Mouse (Mus musculus): ENCODE data around the gene Vpreb3. TPM values are rescaled to one million over a fixed set of nuclear protein-coding genes. Genes with fewer than 3 reads are reported as not detected.

The Vpreb3 gene
- total and polyA plus RNA-seq, 2 experiments from 2014 or later: 0.22 to 1.3 TPM

- TF ChIP-seq CTCF (IDR thresholded peaks at IDR 0.05; ENCODE audit: low read depth) (no peak), EP300 (IDR thresholded peaks at IDR 0.05; ENCODE audit: low read depth) (no peak)
- peak overlapping the region; percentile 60 for H3K4me3 ChIP-seq (ENCODE audit: low read depth, low read length)
- no peaks in the 10 kb centered on the region for H3K9me3 ChIP-seq (replicated peaks; ENCODE audit: control insufficient read depth, low read length)
- H3K27ac ChIP-seq (ENCODE audit: low read depth): peak overlapping the region; percentile 76
- DNase-seq (ENCODE audit: low spot score): peak; percentile 48
- peaks cover 28% of the 10 kb centered on the region for H3K4me1 ChIP-seq (ENCODE audit: control insufficient read depth, insufficient read depth)
- ATAC-seq (ENCODE audit: insufficient read depth, low read depth): peak; percentile 57
- peak overlapping the region; percentile 98 for H3K4me2 ChIP-seq (ENCODE audit: low read depth, low read length)
- H3K36me3 ChIP-seq (replicated peaks; ENCODE audit: control insufficient read depth, insufficient read depth, low read length): peaks cover 10% of the 10 kb centered on the region; the same call in 1 of the 2 replicates
- H3K27me3 ChIP-seq (ENCODE audit: control insufficient read depth, insufficient read depth, low read length): no peaks in the 10 kb centered on the region; the same call in 1 of the 2 replicates
- peak overlapping the region; percentile 77 for H3K9ac ChIP-seq (replicated peaks; ENCODE audit: low read depth, low read length)
- under 1% methylated on average over 44 of the region's 44 CpGs for WGBS
Measured at GRCm38 (mm10) chr10:75932081-75932678, 10.7 kb upstream of the Vpreb3 start.

GRCm38 (mm10) chr10:75932891-75933290 lies 10.0 kb upstream of the Vpreb3 start, which contains the start of gene Chchd10:
Gene Chchd10 (plus strand): TSS chr10:75933130.
- no peak for TF ChIP-seq EP300 (IDR thresholded peaks at IDR 0.05; ENCODE audit: low read depth)
- TF ChIP-seq CTCF (IDR thresholded peaks at IDR 0.05; ENCODE audit: low read depth): no peak
- WGBS: 50% methylated on average over 6 of the region's 6 CpGs

GRCm38 (mm10) chr10:75934991-75935390 lies 7.9 kb upstream of the Vpreb3 start:
- Histone ChIP-seq H3K4me1 (ENCODE audit: control insufficient read depth, insufficient read depth) (peaks cover 31% of the 10 kb centered on the region), H3K4me2 (ENCODE audit: low read depth, low read length) (peak overlapping the region; percentile 59), H3K36me3 (replicated peaks; ENCODE audit: control insufficient read depth, insufficient read depth, low read length) (no peaks in the 10 kb centered on the region), H3K9ac (replicated peaks; ENCODE audit: low read depth, low read length) (peak overlapping the region; percentile 78; the same call in 1 of the 2 replicates), H3K4me3 (ENCODE audit: low read depth, low read length) (no peak overlapping the region), H3K27ac (ENCODE audit: low read depth) (peak overlapping the region; percentile 91; the same call in 1 of the 2 replicates), H3K27me3 (ENCODE audit: control insufficient read depth, insufficient read depth, low read length) (no peaks in the 10 kb centered on the region; the same call in 1 of the 2 replicates), H3K9me3 (replicated peaks; ENCODE audit: control insufficient read depth, low read length) (no peaks in the 10 kb centered on the region)
- TF ChIP-seq EP300 (IDR thresholded peaks at IDR 0.05; ENCODE audit: low read depth): no peak
- TF ChIP-seq CTCF (IDR thresholded peaks at IDR 0.05; ENCODE audit: low read depth): no peak
- DNase-seq (ENCODE audit: low spot score): no peak
- ATAC-seq (ENCODE audit: insufficient read depth, low read depth): no peak
- 77% methylated on average over 1 of the region's 1 CpGs for WGBS

More at GRCm38 (mm10) chr10:75932891-75933290, 10.0 kb upstream of the Vpreb3 start, which contains the start of gene Chchd10:
- H3K4me2 ChIP-seq (ENCODE audit: low read depth, low read length): peak within 1 kb of the TSS; percentile 98
- no peaks in the 10 kb centered on the region; the same call in 1 of the 2 replicates for H3K27me3 ChIP-seq (ENCODE audit: control insufficient read depth, insufficient read depth, low read length)
- no peaks in the 10 kb centered on the region for H3K9me3 ChIP-seq (replicated peaks; ENCODE audit: control insufficient read depth, low read length)
- peak within 1 kb of the TSS; percentile 77 for H3K9ac ChIP-seq (replicated peaks; ENCODE audit: low read depth, low read length)
- no peak for DNase-seq (ENCODE audit: low spot score)
- no peak for ATAC-seq (ENCODE audit: insufficient read depth, low read depth)
- 0 out of 2 replicates have a peak, but pooled peaks cover 3% of the 10 kb centered on the region for H3K36me3 ChIP-seq (replicated peaks; ENCODE audit: control insufficient read depth, insufficient read depth, low read length)
- peaks cover 28% of the 10 kb centered on the region for H3K4me1 ChIP-seq (ENCODE audit: control insufficient read depth, insufficient read depth)
- H3K4me3 ChIP-seq (ENCODE audit: low read depth, low read length): peak within 1 kb of the TSS; percentile 60
- H3K27ac ChIP-seq (ENCODE audit: low read depth): peak within 1 kb of the TSS; percentile 76

- H3K36me3 ChIP-seq (replicated peaks; ENCODE audit: control insufficient read depth, insufficient read depth, low read length): no peaks in the 10 kb centered on the region
- no peaks in the 10 kb centered on the region for H3K9me3 ChIP-seq (replicated peaks; ENCODE audit: control insufficient read depth, low read length)
- no peaks in the 10 kb centered on the region; the same call in 1 of the 2 replicates for H3K27me3 ChIP-seq (ENCODE audit: control insufficient read depth, insufficient read depth, low read length)
- peak within 1 kb of the TSS; percentile 70 for H3K4me3 ChIP-seq (ENCODE audit: low read depth, low read length)
- H3K27ac ChIP-seq (ENCODE audit: low read depth): peak within 1 kb of the TSS; percentile 91
- TF ChIP-seq CTCF (IDR thresholded peaks at IDR 0.05; ENCODE audit: low read depth) (no peak), EP300 (IDR thresholded peaks at IDR 0.05; ENCODE audit: low read depth) (peak; percentile 50; the same call in 1 of the 2 replicates)
- H3K4me2 ChIP-seq (ENCODE audit: low read depth, low read length): peak within 1 kb of the TSS; percentile 59
- peaks cover 22% of the 10 kb centered on the region for H3K4me1 ChIP-seq (ENCODE audit: control insufficient read depth, insufficient read depth)
- DNase-seq (ENCODE audit: low spot score) (peak; percentile 88), ATAC-seq (ENCODE audit: insufficient read depth, low read depth) (peak; percentile 86)
- 3% methylated on average over 50 of the region's 51 CpGs for WGBS
- peak within 1 kb of the TSS; percentile 78 for H3K9ac ChIP-seq (replicated peaks; ENCODE audit: low read depth, low read length)
Measured at GRCm38 (mm10) chr10:75935680-75936541, 6.9 kb upstream of the Vpreb3 start, which contains the start of gene Mmp11. Gene Mmp11 (minus strand): TSS chr10:75936496.

GRCm38 (mm10) chr10:75936909-75937667 lies 5.8 kb upstream of the Vpreb3 start:
- H3K27ac ChIP-seq (ENCODE audit: low read depth): peak overlapping the region; percentile 91
- peaks cover 12% of the 10 kb centered on the region for H3K4me1 ChIP-seq (ENCODE audit: control insufficient read depth, insufficient read depth)

More at GRCm38 (mm10) chr10:75936909-75937667, 5.8 kb upstream of the Vpreb3 start:
- H3K4me2 ChIP-seq (ENCODE audit: low read depth, low read length): peak overlapping the region; percentile 59
- no peak for DNase-seq (ENCODE audit: low spot score)
- H3K9me3 ChIP-seq (replicated peaks; ENCODE audit: control insufficient read depth, low read length): no peaks in the 10 kb centered on the region
- peak overlapping the region; percentile 70 for H3K4me3 ChIP-seq (ENCODE audit: low read depth, low read length)
- no peaks in the 10 kb centered on the region for H3K27me3 ChIP-seq (ENCODE audit: control insufficient read depth, insufficient read depth, low read length)
- peak overlapping the region; percentile 78; the same call in 1 of the 2 replicates for H3K9ac ChIP-seq (replicated peaks; ENCODE audit: low read depth, low read length)
- ATAC-seq (ENCODE audit: insufficient read depth, low read depth): no peak
- TF ChIP-seq EP300 (IDR thresholded peaks at IDR 0.05; ENCODE audit: low read depth): no peak
- WGBS: 28% methylated on average over 18 of the region's 18 CpGs
- H3K36me3 ChIP-seq (replicated peaks; ENCODE audit: control insufficient read depth, insufficient read depth, low read length): no peaks in the 10 kb centered on the region

Data from heart, postnatal 0 days (tissue).